Mouse (Mus musculus) megakaryocyte, adult 5-6 weeks (primary cell): Measurements from ENCODE around the gene Prune1. TPM values are rescaled to one million over a fixed set of nuclear protein-coding genes. Genes with fewer than 3 reads are reported as not detected.
"Not testable (repeated sequence)": the region's sequence is repeated elsewhere in the genome, so short reads cannot be mapped to it uniquely, and the experiment has no call there.

ENCODE experiments used
- ATAC-seq: 2 replicates; pipeline ENCODE4 v1.8.0; 2016; ENCODE audit warnings: mild to moderate bottlenecking, inconsistent platforms; ENCODE audit not compliant: poor library complexity, severe bottlenecking
- total RNA-seq, 2 experiments: library from RNA; stranded (forward) in 1 of 2; stranded (reverse) in 1 of 2; fragments of 153-499, 151-499 nt in 1 of 2; fragments of 221-1000, 200-1000 nt in 1 of 2; gene quantifications; 2 replicates each; pipeline versions ENCODE4 v1.2.3 to v1.2.4; 2015 to 2017

Prune1 gene
- total RNA-seq, 2 experiments from 2014 or later: 10.2 to 12.4 TPM

- peak; percentile 88 for ATAC-seq
These were observed 64.4 kb downstream of the Prune1 start, which contains the start of gene Gabpb2 for GRCm38 (mm10) chr3:95217255-95218134. Gene Gabpb2 (minus strand): TSS chr3:95217916.

DNA sequence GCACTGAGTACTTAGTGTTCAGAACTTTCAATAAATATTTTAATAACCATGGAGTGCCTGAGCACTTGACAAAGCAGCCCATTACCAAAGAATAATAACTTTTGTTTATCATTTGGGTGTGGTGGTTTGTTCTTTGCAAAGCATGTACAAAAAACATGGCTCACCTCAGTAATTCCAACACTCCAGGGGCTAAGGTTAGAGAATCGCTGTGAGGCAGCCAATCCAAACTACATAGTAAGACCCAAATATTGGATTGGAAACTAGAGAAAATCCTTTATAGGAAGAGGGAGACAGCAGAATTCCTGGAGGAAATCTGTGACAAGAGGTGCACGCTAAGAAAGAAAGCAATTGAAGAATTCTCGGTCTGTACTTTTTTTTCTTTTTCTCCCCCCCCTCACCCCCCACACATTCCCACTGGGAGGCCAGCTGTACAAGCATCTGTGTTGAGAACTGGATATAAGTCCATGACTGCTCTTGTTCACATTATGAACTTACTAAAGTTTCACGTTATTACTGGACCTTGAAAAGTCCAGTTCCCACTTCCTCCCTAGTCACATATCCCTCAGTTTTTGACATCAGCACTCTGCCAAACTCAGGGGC lies 65.1 kb downstream of the Prune1 start:
- 0 out of 2 replicates have a peak, but pooled peaks have one; percentile 1 for ATAC-seq

- ATAC-seq: no peak
These were observed 68.3 kb downstream of the Prune1 start for GRCm38 (mm10) chr3:95213609-95213975.

DNA sequence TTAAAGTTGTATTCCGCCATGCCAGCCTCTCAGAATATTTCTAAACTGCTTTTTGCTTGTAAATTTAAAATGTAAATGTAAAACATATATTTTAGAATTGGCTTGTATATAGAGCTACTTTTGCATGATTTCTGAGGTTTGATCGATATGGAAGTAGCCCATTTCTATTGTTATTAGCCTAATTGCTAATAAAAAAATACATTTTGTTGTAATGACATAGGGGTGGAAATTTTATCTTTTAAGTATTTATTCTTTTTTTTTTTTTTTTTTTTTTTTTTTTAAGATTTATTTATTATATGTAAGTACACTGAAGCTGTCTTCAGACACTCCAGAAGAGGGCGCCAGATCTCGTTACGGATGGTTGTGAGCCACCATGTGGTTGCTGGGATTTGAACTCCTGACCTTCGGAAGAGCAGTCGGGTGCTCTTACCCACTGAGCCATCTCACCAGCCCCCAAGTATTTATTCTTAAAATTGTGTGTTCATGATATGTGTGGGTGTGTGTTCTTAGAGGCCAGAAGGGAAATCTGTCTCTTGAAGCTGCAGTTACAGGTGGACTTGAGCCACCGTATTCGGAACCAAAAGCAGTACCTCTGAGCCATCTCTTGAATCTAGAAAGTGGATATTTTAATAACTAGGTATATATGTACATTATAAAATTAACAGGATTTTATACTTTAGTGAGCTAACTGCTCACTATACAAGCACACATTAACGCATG lies 68.8 kb downstream of the Prune1 start:
- ATAC-seq: not testable (repeated sequence)

- no peak for ATAC-seq
These were observed 71.3 kb downstream of the Prune1 start for GRCm38 (mm10) chr3:95210585-95210984.

DNA sequence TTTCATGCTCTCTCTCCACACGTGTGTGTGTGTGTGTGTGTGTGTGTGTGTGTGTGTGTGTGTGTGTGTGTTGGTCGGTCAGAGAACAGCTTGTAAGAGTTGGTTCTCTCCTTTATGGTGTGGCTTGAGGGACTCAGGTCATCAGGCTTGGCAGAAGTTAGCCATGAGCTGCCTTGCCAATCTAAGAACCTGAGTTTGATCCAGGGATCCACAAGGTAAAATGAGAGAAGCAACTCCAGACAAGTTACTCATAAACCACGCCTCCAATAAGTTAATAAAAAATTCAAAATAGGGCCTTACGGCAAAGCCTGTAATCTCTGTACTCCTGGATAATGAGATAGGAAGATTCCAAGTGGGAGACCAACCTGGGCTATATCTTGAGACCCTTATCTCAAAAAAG lies 73.6 kb downstream of the Prune1 start:
- no peak for ATAC-seq

GRCm38 (mm10) chr3:95203880-95204279 lies 78.0 kb downstream of the Prune1 start:
- no peak for ATAC-seq

Other genes starting within 250 kb of the Prune1 start
- 80.0 and 91.9 TPM in 2 replicates for gene Psmd4, start 239.5 kb downstream of the Prune1 start, total RNA-seq (2015)
- gene Psmd4, start 239.5 kb downstream of the Prune1 start, total RNA-seq (2017): 224 and 226 TPM in 2 replicates
- gene Pip5k1a, start 175.1 kb downstream of the Prune1 start, total RNA-seq (2015): 9.7 and 15.8 TPM in 2 replicates
- gene Pip5k1a, start 175.1 kb downstream of the Prune1 start, total RNA-seq (2017): 12.4 and 14.5 TPM in 2 replicates
- 33.6 and 37.3 TPM in 2 replicates for gene Vps72, start 171.1 kb downstream of the Prune1 start, total RNA-seq (2015)
- gene Vps72, start 171.1 kb downstream of the Prune1 start, total RNA-seq (2017): 74.0 and 77.3 TPM in 2 replicates
- 1.1 and 4.4 TPM in 2 replicates for gene Tmod4, start 157.6 kb downstream of the Prune1 start, total RNA-seq (2015)
- gene Tmod4, start 157.6 kb downstream of the Prune1 start, total RNA-seq (2017): not detected in 2 replicates
- gene Scnm1, start 148.1 kb downstream of the Prune1 start, total RNA-seq (2015): 51.3 and 61.3 TPM in 2 replicates
- gene Scnm1, start 148.1 kb downstream of the Prune1 start, total RNA-seq (2017): 68.0 and 72.8 TPM in 2 replicates
- 3.3 and 3.8 TPM in 2 replicates for gene Lysmd1, start 148.0 kb downstream of the Prune1 start, total RNA-seq (2015)
- gene Lysmd1, start 148.0 kb downstream of the Prune1 start, total RNA-seq (2017): 4.4 and 5.0 TPM in 2 replicates
- 77.5 and 85.2 TPM in 2 replicates for gene Tnfaip8l2, start 139.7 kb downstream of the Prune1 start, total RNA-seq (2015)
- gene Tnfaip8l2, start 139.7 kb downstream of the Prune1 start, total RNA-seq (2017): 103 and 115 TPM in 2 replicates
- gene Sema6c, start 121.6 kb downstream of the Prune1 start, total RNA-seq (2015): 0.04 TPM in 1 of 2 replicates, not detected in the other
- gene Sema6c, start 121.6 kb downstream of the Prune1 start, total RNA-seq (2017): not detected in 2 replicates
- 37.6 and 39.3 TPM in 2 replicates for gene Gabpb2, start 64.2 kb downstream of the Prune1 start, total RNA-seq (2015)
- gene Gabpb2, start 64.2 kb downstream of the Prune1 start, total RNA-seq (2017): 64.2 and 73.3 TPM in 2 replicates
- 131 and 142 TPM in 2 replicates for gene Cdc42se1, start 53.3 kb downstream of the Prune1 start, total RNA-seq (2015)
- gene Cdc42se1, start 53.3 kb downstream of the Prune1 start, total RNA-seq (2017): 151 TPM in 2 replicates
- 3.3 and 6.1 TPM in 2 replicates for gene Mllt11, start 49.9 kb downstream of the Prune1 start, total RNA-seq (2015)
- gene Mllt11, start 49.9 kb downstream of the Prune1 start, total RNA-seq (2017): 2.8 and 7.3 TPM in 2 replicates
- 0.16 and 0.21 TPM in 2 replicates for gene Gm128, start 40.5 kb downstream of the Prune1 start, total RNA-seq (2015)
- not detected in 2 replicates for gene Gm128, start 40.5 kb downstream of the Prune1 start, total RNA-seq (2017)
- not detected in 2 replicates for gene Bnipl, start 30.9 kb downstream of the Prune1 start, total RNA-seq (2015)
- not detected in 2 replicates for gene Bnipl, start 30.9 kb downstream of the Prune1 start, total RNA-seq (2017)
- gene Mindy1, start 731 bp downstream of the Prune1 start, total RNA-seq (2015): 49.5 and 55.2 TPM in 2 replicates
- 44.0 and 54.1 TPM in 2 replicates for gene Mindy1, start 731 bp downstream of the Prune1 start, total RNA-seq (2017)
- 3.0 and 3.8 TPM in 2 replicates for gene Anxa9, start 25.1 kb upstream of the Prune1 start, total RNA-seq (2015)
- gene Anxa9, start 25.1 kb upstream of the Prune1 start, total RNA-seq (2017): 1.9 and 2.4 TPM in 2 replicates
- gene Cers2, start 32.7 kb upstream of the Prune1 start, total RNA-seq (2015): 184 and 191 TPM in 2 replicates
- 86.0 and 107 TPM in 2 replicates for gene Cers2, start 32.7 kb upstream of the Prune1 start, total RNA-seq (2017)
- gene Setdb1, start 75.1 kb upstream of the Prune1 start, total RNA-seq (2015): 20.5 and 21.2 TPM in 2 replicates
- 22.4 and 23.8 TPM in 2 replicates for gene Setdb1, start 75.1 kb upstream of the Prune1 start, total RNA-seq (2017)
- not detected in 2 replicates for gene 4930558C23Rik, start 120.8 kb upstream of the Prune1 start, total RNA-seq (2015)
- not detected in 2 replicates for gene 4930558C23Rik, start 120.8 kb upstream of the Prune1 start, total RNA-seq (2017)
- gene Arnt, start 152.3 kb upstream of the Prune1 start, total RNA-seq (2015): 26.8 and 30.6 TPM in 2 replicates
- gene Arnt, start 152.3 kb upstream of the Prune1 start, total RNA-seq (2017): 27.8 and 36.1 TPM in 2 replicates
- 0.11 TPM in 1 of 2 replicates, not detected in the other for gene Ctsk, start 217.2 kb upstream of the Prune1 start, total RNA-seq (2015)
- gene Ctsk, start 217.2 kb upstream of the Prune1 start, total RNA-seq (2017): 0.33 and 0.62 TPM in 2 replicates
- 1,196 and 1,415 TPM in 2 replicates for gene Ctss, start 244.7 kb upstream of the Prune1 start, total RNA-seq (2015)
- 1,721 and 1,924 TPM in 2 replicates for gene Ctss, start 244.7 kb upstream of the Prune1 start, total RNA-seq (2017)